Mouse (Mus musculus): ENCODE data around the gene Hist1h4d. TPM values are rescaled to one million over a fixed set of nuclear protein-coding genes. Genes with fewer than 3 reads are reported as not detected.
A peak's percentile ranks its signal among the peaks of the same experiment; 100 is the strongest.
"Not testable (repeated sequence)": the region's sequence is repeated elsewhere in the genome, so short reads cannot be mapped to it uniquely, and the experiment has no call there.

Hist1h4d gene
- polyA plus RNA-seq, 1 experiment from 2014 or later, result 48.2 TPM

GRCm38 (mm10) chr13:23576351-23576881, 5.0 kb upstream of the Hist1h4d start:
- 22% methylated on average over 7 of the region's 7 CpGs for WGBS
- peak overlapping the region; percentile 77 for H3K27ac ChIP-seq

DNA sequence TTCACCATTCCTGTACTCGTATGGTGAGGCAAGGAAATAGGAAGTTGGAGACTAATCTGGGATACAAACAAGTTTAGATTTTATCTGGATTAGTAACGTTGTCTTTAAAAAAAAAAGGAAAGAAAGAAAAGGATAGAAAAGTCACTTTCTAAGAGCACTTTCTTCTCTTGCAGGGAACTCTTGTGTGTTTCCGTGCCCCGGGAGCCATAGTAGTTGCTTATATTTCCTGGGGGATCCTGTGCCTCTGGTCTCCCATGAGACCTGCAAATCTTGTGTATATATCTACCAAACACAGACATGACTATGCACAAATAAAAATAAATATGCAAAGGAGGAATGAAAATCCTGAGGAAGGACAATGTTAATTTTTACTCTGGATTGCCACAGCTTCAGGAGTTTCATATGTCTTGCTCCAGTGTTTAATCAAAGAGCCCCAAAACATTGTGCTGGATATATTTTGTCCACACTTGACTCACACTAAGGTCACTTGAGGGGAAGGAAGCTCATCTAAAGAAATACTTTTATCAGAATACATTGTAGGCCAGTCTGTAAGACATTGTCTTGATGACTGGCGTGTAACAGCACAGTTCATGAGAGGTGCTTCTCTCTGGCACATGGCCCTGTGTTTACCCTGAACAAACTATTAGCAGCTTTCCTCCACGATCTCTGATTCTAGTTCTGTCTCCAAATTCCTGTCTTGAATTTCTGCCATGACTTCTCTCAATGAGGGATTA, 4.3 kb upstream of the Hist1h4d start:
- Histone ChIP-seq H3K4me2 (peak overlapping the region; percentile 73), H3K9ac (peak overlapping the region; percentile 61; the same call in 1 of the 2 replicates), H3K36me3 (no peaks in the 10 kb centered on the region), H3K27ac (peak overlapping the region; percentile 77), H3K4me3 (peak overlapping the region; percentile 47), H3K4me1 (replicated peaks) (peaks cover 37% of the 10 kb centered on the region), H3K27me3 (no peaks in the 10 kb centered on the region), H3K9me3 (replicated peaks) (no peaks in the 10 kb centered on the region)
- 52% methylated on average over 6 of the region's 6 CpGs for WGBS
- no peak for ATAC-seq (replicated peaks; ENCODE audit: insufficient number of reproducible peaks, insufficient read depth, low FRiP score, low read depth)

More at GRCm38 (mm10) chr13:23576351-23576881, 5.0 kb upstream of the Hist1h4d start:
- H3K4me3 ChIP-seq, result peak overlapping the region; percentile 47
- H3K36me3 ChIP-seq, result no peaks in the 10 kb centered on the region
- peaks cover 38% of the 10 kb centered on the region for H3K4me1 ChIP-seq (replicated peaks)
- H3K9ac ChIP-seq, result peak overlapping the region; percentile 61
- H3K9me3 ChIP-seq (replicated peaks), result no peaks in the 10 kb centered on the region
- no peak for ATAC-seq (replicated peaks; ENCODE audit: insufficient number of reproducible peaks, insufficient read depth, low FRiP score, low read depth)
- no peaks in the 10 kb centered on the region for H3K27me3 ChIP-seq
- H3K4me2 ChIP-seq, result peak overlapping the region; percentile 73

DNA sequence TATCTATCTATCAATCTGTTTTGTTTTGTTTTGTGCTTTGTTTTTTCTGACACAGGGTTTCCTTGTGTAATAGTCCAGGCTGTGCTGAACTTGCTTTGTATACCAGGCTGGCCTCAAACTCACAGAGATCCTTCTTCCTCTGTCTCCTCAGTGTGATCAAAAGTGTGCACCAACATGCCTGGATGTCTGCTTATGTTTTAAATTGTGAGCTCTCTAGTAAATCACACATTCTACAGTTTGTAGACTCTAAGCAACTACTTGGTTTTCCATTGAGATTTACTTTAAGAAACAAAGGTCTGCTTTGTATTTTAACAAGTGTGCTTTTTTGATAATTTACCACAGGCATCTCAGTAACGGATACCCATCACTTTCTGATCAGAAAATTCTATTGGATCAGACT, 3.6 kb upstream of the Hist1h4d start:
- peaks cover 35% of the 10 kb centered on the region for H3K4me1 ChIP-seq (replicated peaks)
- no peak overlapping the region for H3K4me3 ChIP-seq
- 85% methylated on average over 1 of the region's 1 CpGs for WGBS
- no peak overlapping the region for H3K4me2 ChIP-seq
- H3K36me3 ChIP-seq, result no peaks in the 10 kb centered on the region
- no peaks in the 10 kb centered on the region for H3K9me3 ChIP-seq (replicated peaks)
- H3K27me3 ChIP-seq, result no peaks in the 10 kb centered on the region
- no peak overlapping the region for H3K9ac ChIP-seq
- ATAC-seq (replicated peaks; ENCODE audit: insufficient number of reproducible peaks, insufficient read depth, low FRiP score, low read depth), result no peak
- H3K27ac ChIP-seq, result no peak overlapping the region

- Histone ChIP-seq H3K27ac (peak overlapping the region; percentile 79), H3K36me3 (no peaks in the 10 kb centered on the region), H3K9ac (peak overlapping the region; percentile 66), H3K27me3 (no peaks in the 10 kb centered on the region), H3K4me1 (replicated peaks) (peaks cover 32% of the 10 kb centered on the region), H3K9me3 (replicated peaks) (no peaks in the 10 kb centered on the region), H3K4me3 (peak overlapping the region; percentile 57), H3K4me2 (peak overlapping the region; percentile 79)
- 13% methylated on average over 6 of the region's 6 CpGs for WGBS
- no peak for ATAC-seq (replicated peaks; ENCODE audit: insufficient number of reproducible peaks, insufficient read depth, low FRiP score, low read depth)
These were observed 1.0 kb downstream of the Hist1h4d start for GRCm38 (mm10) chr13:23582219-23583056.

DNA sequence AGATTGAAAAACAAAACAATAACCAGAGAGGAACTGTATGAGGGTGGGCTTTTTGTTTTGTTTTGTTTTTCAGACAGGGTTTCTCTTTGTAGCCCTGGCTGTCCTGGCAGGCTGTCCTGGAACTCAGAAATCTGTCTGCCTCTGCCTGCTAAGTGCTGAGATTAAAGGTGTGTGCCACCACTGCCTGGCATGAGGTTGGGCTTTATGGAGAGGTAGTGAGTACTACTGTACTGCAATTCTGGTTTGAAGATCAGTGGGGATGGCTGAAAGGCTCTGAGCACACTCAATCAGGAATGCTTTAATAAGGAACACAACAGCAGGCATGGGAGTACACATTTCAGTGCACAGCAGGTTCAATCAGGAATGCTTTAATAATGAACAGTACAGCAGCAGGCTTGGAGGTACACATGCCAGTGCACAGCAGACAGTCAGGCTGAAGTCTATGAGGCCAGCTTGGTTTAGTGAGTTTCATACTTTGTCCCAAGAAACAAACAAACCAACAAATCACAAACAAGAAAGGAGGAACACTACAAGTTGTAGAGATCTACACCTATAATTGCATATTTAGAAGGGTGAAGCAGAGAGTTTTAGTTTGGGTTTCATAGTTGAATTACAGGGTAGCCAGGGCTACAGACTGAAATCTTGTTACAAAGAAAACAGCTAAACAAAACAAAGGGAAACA, 2.1 kb downstream of the Hist1h4d start:
- no peak for ATAC-seq (replicated peaks; ENCODE audit: insufficient number of reproducible peaks, insufficient read depth, low FRiP score, low read depth)
- Histone ChIP-seq H3K27me3 (no peaks in the 10 kb centered on the region), H3K4me2 (peak overlapping the region; percentile 79; the same call in 1 of the 2 replicates), H3K4me3 (0 out of 2 replicates have a peak overlapping the region, but pooled peaks have one; percentile 8), H3K27ac (peak overlapping the region; percentile 79), H3K36me3 (no peaks in the 10 kb centered on the region), H3K9me3 (replicated peaks) (no peaks in the 10 kb centered on the region), H3K4me1 (replicated peaks) (peaks cover 32% of the 10 kb centered on the region), H3K9ac (no peak overlapping the region)

- Histone ChIP-seq H3K9me3 (replicated peaks) (no peaks in the 10 kb centered on the region), H3K4me2 (peak overlapping the region; percentile 68), H3K4me1 (replicated peaks) (peaks cover 32% of the 10 kb centered on the region), H3K27ac (peak overlapping the region; percentile 92), H3K27me3 (no peaks in the 10 kb centered on the region), H3K9ac (peak overlapping the region; percentile 73), H3K36me3 (no peaks in the 10 kb centered on the region), H3K4me3 (peak overlapping the region; percentile 54)
- no peak for ATAC-seq (replicated peaks; ENCODE audit: insufficient number of reproducible peaks, insufficient read depth, low FRiP score, low read depth)
These were observed 2.9 kb downstream of the Hist1h4d start for GRCm38 (mm10) chr13:23584331-23584730.

DNA sequence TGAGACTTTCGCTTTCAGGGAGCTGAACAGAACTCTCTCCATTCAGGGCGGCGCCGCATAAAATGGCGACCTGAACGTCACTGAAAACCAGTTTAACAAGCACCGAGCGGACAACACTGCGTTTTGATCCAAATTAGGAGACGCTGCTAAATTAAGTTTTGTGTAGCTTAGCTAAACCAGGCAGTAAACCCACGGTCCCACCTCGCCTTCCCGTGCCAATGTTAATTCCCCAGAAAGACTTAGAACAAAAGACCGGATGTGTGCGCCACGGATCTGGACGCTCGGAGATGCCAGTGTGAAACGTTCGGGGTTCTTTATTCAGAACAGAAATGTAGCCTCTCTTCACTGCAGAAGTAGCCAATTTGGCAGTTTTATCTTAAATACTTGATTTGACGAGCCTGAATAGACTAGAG, 3.6 kb downstream of the Hist1h4d start:
- H3K27me3 ChIP-seq, result no peaks in the 10 kb centered on the region
- ATAC-seq (replicated peaks; ENCODE audit: insufficient number of reproducible peaks, insufficient read depth, low FRiP score, low read depth), result no peak
- H3K9me3 ChIP-seq (replicated peaks), result no peaks in the 10 kb centered on the region
- peaks cover 32% of the 10 kb centered on the region for H3K4me1 ChIP-seq (replicated peaks)
- H3K9ac ChIP-seq, result peak overlapping the region; percentile 73
- H3K36me3 ChIP-seq, result no peaks in the 10 kb centered on the region
- H3K4me3 ChIP-seq, result peak overlapping the region; percentile 54
- H3K27ac ChIP-seq, result peak overlapping the region; percentile 92
- under 1% methylated on average over 21 of the region's 21 CpGs for WGBS
- H3K4me2 ChIP-seq, result peak overlapping the region; percentile 68

DNA sequence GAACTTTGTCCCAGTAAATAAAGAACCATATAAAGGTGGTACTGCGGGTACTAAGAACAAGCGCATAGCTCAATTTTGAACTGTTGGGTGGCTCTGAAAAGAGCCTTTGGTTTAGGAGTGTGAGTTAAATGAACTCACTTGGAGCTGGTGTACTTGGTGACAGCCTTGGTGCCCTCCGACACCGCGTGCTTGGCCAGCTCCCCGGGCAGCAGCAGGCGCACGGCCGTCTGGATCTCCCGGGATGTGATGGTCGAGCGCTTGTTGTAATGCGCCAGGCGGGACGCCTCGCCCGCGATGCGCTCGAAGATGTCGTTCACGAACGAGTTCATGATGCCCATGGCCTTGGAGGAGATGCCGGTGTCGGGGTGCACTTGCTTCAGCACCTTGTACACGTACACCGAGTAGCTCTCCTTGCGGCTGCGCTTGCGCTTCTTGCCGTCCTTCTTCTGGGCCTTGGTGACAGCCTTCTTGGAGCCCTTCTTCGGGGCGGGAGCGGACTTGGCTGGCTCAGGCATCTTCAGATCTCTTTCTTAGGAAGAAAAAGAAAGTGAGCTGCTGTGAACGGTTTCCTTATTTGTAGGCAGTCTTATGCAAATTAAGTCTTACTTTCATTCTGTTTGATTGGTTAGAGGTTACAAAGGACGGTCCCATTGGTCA, 4.2 kb downstream of the Hist1h4d start:
- peak overlapping the region; percentile 68 for H3K4me2 ChIP-seq
- H3K4me1 ChIP-seq (replicated peaks), result peaks cover 32% of the 10 kb centered on the region
- under 1% methylated on average over 34 of the region's 36 CpGs for WGBS
- H3K36me3 ChIP-seq; H3K27me3 ChIP-seq; H3K9me3 ChIP-seq (replicated peaks): not testable (repeated sequence)
- peak; percentile 86 for ATAC-seq (replicated peaks; ENCODE audit: insufficient number of reproducible peaks, insufficient read depth, low FRiP score, low read depth)
- peak overlapping the region; percentile 54 for H3K4me3 ChIP-seq
- peak overlapping the region; percentile 92 for H3K27ac ChIP-seq
- peak overlapping the region; percentile 73 for H3K9ac ChIP-seq

DNA sequence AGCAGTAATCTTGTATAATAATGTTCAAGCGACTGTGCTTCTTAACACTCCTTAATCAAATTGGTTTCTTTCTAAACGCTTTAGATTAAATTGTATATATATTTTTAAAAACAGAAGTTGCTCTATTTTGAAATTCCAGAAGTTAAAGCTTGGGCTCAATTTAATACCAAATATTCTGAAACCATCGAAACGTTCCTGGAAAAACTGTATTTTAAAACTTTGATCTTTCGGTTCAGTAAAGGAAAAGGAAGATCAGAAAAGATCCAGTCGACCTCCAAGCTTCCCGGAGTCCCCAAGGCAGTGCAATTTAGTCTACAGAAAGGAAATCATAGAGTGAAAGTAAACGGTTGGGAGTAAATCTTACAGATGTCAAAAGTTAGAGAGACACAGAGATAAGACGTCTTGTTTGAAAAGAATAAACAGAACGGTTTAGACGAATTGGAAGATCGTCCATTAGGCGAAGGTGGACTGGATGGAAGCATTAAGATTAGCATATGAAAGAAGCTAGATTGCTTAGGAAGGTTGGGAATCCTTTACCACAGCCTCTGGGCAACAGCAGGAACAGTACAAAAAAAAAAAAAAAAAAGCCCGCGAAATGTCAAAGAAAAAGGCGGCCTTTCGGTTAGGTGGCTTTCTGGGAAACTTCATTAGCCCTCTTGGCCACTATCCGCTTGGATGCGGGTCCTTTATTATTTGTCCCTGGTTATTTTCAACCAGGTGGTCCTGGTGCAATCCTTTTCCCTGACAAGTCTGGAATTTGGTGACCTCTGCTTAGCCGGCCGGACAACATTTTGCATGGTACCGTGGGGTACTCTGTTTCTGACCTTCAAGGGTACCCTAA, 4.9 kb downstream of the Hist1h4d start:
- 1% methylated on average over 22 of the region's 22 CpGs for WGBS
- no peaks in the 10 kb centered on the region for H3K36me3 ChIP-seq
- no peaks in the 10 kb centered on the region for H3K9me3 ChIP-seq (replicated peaks)
- no peak for ATAC-seq (replicated peaks; ENCODE audit: insufficient number of reproducible peaks, insufficient read depth, low FRiP score, low read depth)
- no peaks in the 10 kb centered on the region for H3K27me3 ChIP-seq
- H3K4me1 ChIP-seq (replicated peaks), result peaks cover 26% of the 10 kb centered on the region
- peak overlapping the region; percentile 54 for H3K4me3 ChIP-seq
- peak overlapping the region; percentile 92 for H3K27ac ChIP-seq
- peak overlapping the region; percentile 45 for H3K9ac ChIP-seq
- H3K4me2 ChIP-seq, result peak overlapping the region; percentile 68

- peak overlapping the region; percentile 92 for H3K27ac ChIP-seq
- ATAC-seq (replicated peaks; ENCODE audit: insufficient number of reproducible peaks, insufficient read depth, low FRiP score, low read depth), result no peak
- 11% methylated on average over 1 of the region's 1 CpGs for WGBS
- H3K9ac ChIP-seq, result peak overlapping the region; percentile 45
- H3K36me3 ChIP-seq, result no peaks in the 10 kb centered on the region
- peak overlapping the region; percentile 68 for H3K4me2 ChIP-seq
- no peaks in the 10 kb centered on the region for H3K9me3 ChIP-seq (replicated peaks)
- no peaks in the 10 kb centered on the region for H3K27me3 ChIP-seq
- peaks cover 24% of the 10 kb centered on the region for H3K4me1 ChIP-seq (replicated peaks)
- peak overlapping the region; percentile 46 for H3K4me3 ChIP-seq
These were observed 5.5 kb downstream of the Hist1h4d start for GRCm38 (mm10) chr13:23586940-23587225.

All from heart, embryonic 15.5 days (tissue).